Mouse (Mus musculus): ENCODE results near the gene Prss38. TPM values are rescaled to one million over a fixed set of nuclear protein-coding genes. Genes with fewer than 3 reads are reported as not detected.
A peak's percentile ranks its signal among the peaks of the same experiment; 100 is the strongest.

The Prss38 gene
- polyA plus RNA-seq, 1 experiment from 2014 or later: not detected

GRCm38 (mm10) chr11:59337955-59338735, 37.3 kb downstream of the Prss38 start:
- Histone ChIP-seq H3K27ac (ENCODE audit: low read depth, low read length) (no peak overlapping the region), H3K4me2 (ENCODE audit: low read length) (no peak overlapping the region), H3K9me3 (replicated peaks; ENCODE audit: control insufficient read depth, low read length) (no peaks in the 10 kb centered on the region), H3K4me3 (ENCODE audit: low read depth, low read length) (no peak overlapping the region), H3K36me3 (ENCODE audit: control insufficient read depth, insufficient read depth, low read length) (no peaks in the 10 kb centered on the region), H3K4me1 (ENCODE audit: control insufficient read depth, insufficient read depth, low read length) (no peaks in the 10 kb centered on the region), H3K9ac (ENCODE audit: low read length) (no peak overlapping the region), H3K27me3 (replicated peaks; ENCODE audit: control insufficient read depth, insufficient read depth, low read length) (no peaks in the 10 kb centered on the region)
- WGBS: 69% methylated on average over 13 of the region's 13 CpGs
- ATAC-seq (no peak), DNase-seq (ENCODE audit: low spot score) (no peak)

GRCm38 (mm10) chr11:59336381-59336780, 39.1 kb downstream of the Prss38 start:
- DNase-seq (ENCODE audit: low spot score): no peak
- no peak overlapping the region; the same call in 1 of the 2 replicates for H3K27ac ChIP-seq (ENCODE audit: low read depth, low read length)

GRCm38 (mm10) chr11:59335942-59336341, 39.5 kb downstream of the Prss38 start:
- WGBS: 60% methylated on average over 2 of the region's 2 CpGs

More at GRCm38 (mm10) chr11:59336381-59336780, 39.1 kb downstream of the Prss38 start:
- WGBS: 8% methylated on average over 1 of the region's 1 CpGs
- Histone ChIP-seq H3K4me1 (ENCODE audit: control insufficient read depth, insufficient read depth, low read length) (no peaks in the 10 kb centered on the region), H3K36me3 (ENCODE audit: control insufficient read depth, insufficient read depth, low read length) (no peaks in the 10 kb centered on the region), H3K9ac (ENCODE audit: low read length) (no peak overlapping the region), H3K4me2 (ENCODE audit: low read length) (no peak overlapping the region), H3K4me3 (ENCODE audit: low read depth, low read length) (no peak overlapping the region), H3K27me3 (replicated peaks; ENCODE audit: control insufficient read depth, insufficient read depth, low read length) (no peaks in the 10 kb centered on the region), H3K9me3 (replicated peaks; ENCODE audit: control insufficient read depth, low read length) (no peaks in the 10 kb centered on the region)
- 0 out of 2 replicates have a peak, but pooled peaks have one; percentile 23 for ATAC-seq

GRCm38 (mm10) chr11:59335150-59335549, 40.3 kb downstream of the Prss38 start:
- H3K36me3 ChIP-seq (ENCODE audit: control insufficient read depth, insufficient read depth, low read length): no peaks in the 10 kb centered on the region
- no peak overlapping the region for H3K27ac ChIP-seq (ENCODE audit: low read depth, low read length)
- H3K9ac ChIP-seq (ENCODE audit: low read length): no peak overlapping the region
- H3K4me1 ChIP-seq (ENCODE audit: control insufficient read depth, insufficient read depth, low read length): no peaks in the 10 kb centered on the region; the same call in 1 of the 2 replicates
- no peak overlapping the region for H3K4me3 ChIP-seq (ENCODE audit: low read depth, low read length)
- no peak for ATAC-seq
- DNase-seq (ENCODE audit: low spot score): no peak
- WGBS: 84% methylated on average over 4 of the region's 4 CpGs
- H3K27me3 ChIP-seq (replicated peaks; ENCODE audit: control insufficient read depth, insufficient read depth, low read length): no peaks in the 10 kb centered on the region
- H3K9me3 ChIP-seq (replicated peaks; ENCODE audit: control insufficient read depth, low read length): no peaks in the 10 kb centered on the region
- H3K4me2 ChIP-seq (ENCODE audit: low read length): no peak overlapping the region

More at GRCm38 (mm10) chr11:59335942-59336341, 39.5 kb downstream of the Prss38 start:
- H3K36me3 ChIP-seq (ENCODE audit: control insufficient read depth, insufficient read depth, low read length): no peaks in the 10 kb centered on the region
- no peaks in the 10 kb centered on the region for H3K4me1 ChIP-seq (ENCODE audit: control insufficient read depth, insufficient read depth, low read length)
- H3K9me3 ChIP-seq (replicated peaks; ENCODE audit: control insufficient read depth, low read length): no peaks in the 10 kb centered on the region
- ATAC-seq (no peak), DNase-seq (ENCODE audit: low spot score) (no peak)
- H3K9ac ChIP-seq (ENCODE audit: low read length): no peak overlapping the region
- H3K4me3 ChIP-seq (ENCODE audit: low read depth, low read length): no peak overlapping the region
- H3K27me3 ChIP-seq (replicated peaks; ENCODE audit: control insufficient read depth, insufficient read depth, low read length): no peaks in the 10 kb centered on the region
- H3K27ac ChIP-seq (ENCODE audit: low read depth, low read length): no peak overlapping the region
- no peak overlapping the region for H3K4me2 ChIP-seq (ENCODE audit: low read length)

GRCm38 (mm10) chr11:59332938-59333337, 42.5 kb downstream of the Prss38 start:
- 0 out of 2 replicates have a peak overlapping the region, but pooled peaks have one; percentile 8 for H3K9ac ChIP-seq (ENCODE audit: low read length)
- no peak overlapping the region for H3K4me3 ChIP-seq (ENCODE audit: low read depth, low read length)
- H3K27ac ChIP-seq (ENCODE audit: low read depth, low read length): no peak overlapping the region
- no peak for DNase-seq (ENCODE audit: low spot score)
- no peak overlapping the region for H3K4me2 ChIP-seq (ENCODE audit: low read length)
- no peaks in the 10 kb centered on the region for H3K36me3 ChIP-seq (ENCODE audit: control insufficient read depth, insufficient read depth, low read length)
- ATAC-seq: no peak
- H3K4me1 ChIP-seq (ENCODE audit: control insufficient read depth, insufficient read depth, low read length): no peaks in the 10 kb centered on the region; the same call in 1 of the 2 replicates
- WGBS: 30% methylated on average over 9 of the region's 9 CpGs
- no peaks in the 10 kb centered on the region for H3K27me3 ChIP-seq (replicated peaks; ENCODE audit: control insufficient read depth, insufficient read depth, low read length)
- no peaks in the 10 kb centered on the region for H3K9me3 ChIP-seq (replicated peaks; ENCODE audit: control insufficient read depth, low read length)

- no peak overlapping the region for H3K27ac ChIP-seq (ENCODE audit: low read depth, low read length)
- DNase-seq (ENCODE audit: low spot score) (no peak), ATAC-seq (no peak)
- no peak overlapping the region for H3K4me3 ChIP-seq (ENCODE audit: low read depth, low read length)
- no peaks in the 10 kb centered on the region for H3K9me3 ChIP-seq (replicated peaks; ENCODE audit: control insufficient read depth, low read length)
- WGBS: 82% methylated on average over 16 of the region's 16 CpGs
- no peak overlapping the region for H3K9ac ChIP-seq (ENCODE audit: low read length)
- no peaks in the 10 kb centered on the region for H3K36me3 ChIP-seq (ENCODE audit: control insufficient read depth, insufficient read depth, low read length)
- H3K4me2 ChIP-seq (ENCODE audit: low read length): no peak overlapping the region
- H3K4me1 ChIP-seq (ENCODE audit: control insufficient read depth, insufficient read depth, low read length): no peaks in the 10 kb centered on the region; the same call in 1 of the 2 replicates
- H3K27me3 ChIP-seq (replicated peaks; ENCODE audit: control insufficient read depth, insufficient read depth, low read length): no peaks in the 10 kb centered on the region
These were observed 44.1 kb downstream of the Prss38 start for GRCm38 (mm10) chr11:59331167-59331869.

- H3K27me3 ChIP-seq (replicated peaks; ENCODE audit: control insufficient read depth, insufficient read depth, low read length): no peaks in the 10 kb centered on the region
- H3K36me3 ChIP-seq (ENCODE audit: control insufficient read depth, insufficient read depth, low read length): no peaks in the 10 kb centered on the region
- ATAC-seq (0 out of 2 replicates have a peak, but pooled peaks have one; percentile 29), DNase-seq (ENCODE audit: low spot score) (peak; percentile 65)
- no peak overlapping the region for H3K4me2 ChIP-seq (ENCODE audit: low read length)
- H3K4me3 ChIP-seq (ENCODE audit: low read depth, low read length): no peak overlapping the region
- H3K27ac ChIP-seq (ENCODE audit: low read depth, low read length): no peak overlapping the region
- no peaks in the 10 kb centered on the region for H3K9me3 ChIP-seq (replicated peaks; ENCODE audit: control insufficient read depth, low read length)
- H3K9ac ChIP-seq (ENCODE audit: low read length): no peak overlapping the region
- 46% methylated on average over 5 of the region's 5 CpGs for WGBS
- H3K4me1 ChIP-seq (ENCODE audit: control insufficient read depth, insufficient read depth, low read length): no peaks in the 10 kb centered on the region; the same call in 1 of the 2 replicates
These were observed 44.9 kb downstream of the Prss38 start for GRCm38 (mm10) chr11:59330560-59330959.

GRCm38 (mm10) chr11:59329616-59330015, 45.8 kb downstream of the Prss38 start:
- ATAC-seq (peak; percentile 29; the same call in 1 of the 2 replicates), DNase-seq (ENCODE audit: low spot score) (peak; percentile 45)
- no peak overlapping the region for H3K4me2 ChIP-seq (ENCODE audit: low read length)
- 4% methylated on average over 6 of the region's 6 CpGs for WGBS
- H3K27ac ChIP-seq (ENCODE audit: low read depth, low read length): peak overlapping the region; percentile 11; the same call in 1 of the 2 replicates
- H3K9me3 ChIP-seq (replicated peaks; ENCODE audit: control insufficient read depth, low read length): no peaks in the 10 kb centered on the region
- no peaks in the 10 kb centered on the region; the same call in 1 of the 2 replicates for H3K4me1 ChIP-seq (ENCODE audit: control insufficient read depth, insufficient read depth, low read length)
- no peak overlapping the region for H3K4me3 ChIP-seq (ENCODE audit: low read depth, low read length)
- H3K9ac ChIP-seq (ENCODE audit: low read length): no peak overlapping the region
- H3K36me3 ChIP-seq (ENCODE audit: control insufficient read depth, insufficient read depth, low read length): no peaks in the 10 kb centered on the region
- no peaks in the 10 kb centered on the region for H3K27me3 ChIP-seq (replicated peaks; ENCODE audit: control insufficient read depth, insufficient read depth, low read length)

Measured in forebrain, embryonic 14.5 days (tissue).